Mouse (Mus musculus) ES-Bruce4 (cell line): ENCODE results near the gene Diaph3.

Experiments used
- CTCF ChIP-seq: IDR thresholded peaks from one replicate; pipeline ENCODE4 v1.8.1; 2011; ENCODE audit warnings: low read depth, low read length
- EP300 ChIP-seq: IDR thresholded peaks from 2 replicates; pipeline ENCODE4 v1.6.1; 2011; ENCODE audit warnings: low read depth, low read length; ENCODE audit not compliant: insufficient read depth
- POLR2A ChIP-seq: IDR thresholded peaks from one replicate; pipeline ENCODE4 v1.8.1; 2011; ENCODE audit warnings: low read length; ENCODE audit not compliant: insufficient read depth

DNA sequence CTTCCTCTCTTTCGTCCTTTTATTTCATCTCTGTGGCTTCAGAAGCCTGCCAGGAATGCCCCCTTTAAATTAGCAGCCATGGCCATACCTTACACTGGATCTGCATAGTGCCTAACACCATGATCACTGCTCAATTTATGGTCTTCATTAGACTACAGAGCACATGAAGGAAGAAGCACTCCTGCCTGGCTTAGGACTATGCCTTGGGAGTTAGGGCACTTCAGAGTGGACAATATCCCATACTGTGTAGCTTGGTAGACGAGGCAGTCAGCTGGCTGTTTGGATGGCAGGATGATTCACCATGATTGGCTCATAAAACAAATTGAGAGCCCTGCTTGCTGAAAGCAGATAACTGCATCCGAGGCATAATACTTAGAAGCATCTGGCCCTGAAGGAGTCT lies 204.6 kb downstream of the Diaph3 start:
- TF ChIP-seq EP300, result no peak
- TF ChIP-seq CTCF, result no peak
- TF ChIP-seq POLR2A, result no peak
